Mouse (Mus musculus) liver, adult (tissue): ENCODE results near the gene Mad2l2.

Experiments
- GATA4 ChIP-seq: IDR thresholded peaks from 2 replicates; pipeline ENCODE4 v1.6.1; 2014; ENCODE audit warnings: mild to moderate bottlenecking, low read length; ENCODE audit not compliant: insufficient replicate concordance

Gene Mad2l2

DNA sequence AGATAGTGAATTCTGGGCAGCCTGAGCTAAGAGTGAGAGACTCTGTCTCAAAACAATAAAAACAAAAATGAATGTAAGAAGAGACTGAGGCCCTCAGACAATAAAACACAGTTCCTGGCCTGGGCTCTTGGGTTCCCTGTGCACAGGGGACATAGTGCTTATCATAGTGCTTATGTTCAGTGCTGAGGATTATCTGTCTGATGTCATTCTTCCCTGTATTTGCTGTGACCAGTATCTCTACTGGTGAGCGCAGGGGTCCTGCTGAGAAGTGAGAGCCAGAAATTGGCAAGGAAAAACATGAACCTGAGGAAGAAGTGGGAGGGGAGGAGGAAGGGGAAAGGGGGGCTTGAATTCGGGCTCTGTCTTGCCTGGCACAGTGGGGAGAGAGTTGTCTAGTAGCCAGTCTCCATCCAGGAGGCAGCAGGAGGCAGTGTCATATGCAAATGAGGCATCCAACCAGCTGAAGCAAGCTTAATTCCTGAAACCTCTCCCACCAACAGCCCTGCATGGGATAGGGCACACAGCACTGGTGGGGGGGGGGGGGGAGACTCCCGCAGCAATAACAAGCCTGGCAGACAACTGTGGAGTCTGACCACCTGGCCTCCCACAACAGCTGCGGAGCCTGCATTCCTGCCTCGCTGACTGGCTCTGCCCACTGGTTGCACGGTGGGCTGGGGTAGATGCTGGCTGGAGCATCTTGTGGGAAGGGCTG is 8.0 kb upstream of the Mad2l2 start:
- no peak for TF ChIP-seq GATA4

DNA sequence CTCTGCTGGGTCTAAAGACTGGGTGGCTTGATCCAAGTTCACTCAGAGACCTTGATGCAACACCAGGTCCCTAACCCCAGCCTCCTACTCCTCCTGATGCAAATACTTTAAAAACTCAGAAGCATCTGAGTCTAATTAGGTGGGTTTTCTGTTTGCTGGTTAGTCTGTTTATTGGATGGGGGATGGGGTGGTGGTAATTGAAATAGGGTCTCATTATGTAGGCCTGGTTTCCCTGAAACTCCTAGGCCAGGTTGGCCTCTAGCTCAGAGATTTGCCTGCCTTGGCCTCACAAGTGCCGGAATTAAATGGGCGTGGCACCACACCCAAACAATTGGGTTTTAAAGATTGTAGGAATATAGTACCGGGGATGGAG is 7.5 kb upstream of the Mad2l2 start:
- TF ChIP-seq GATA4, result no peak

DNA sequence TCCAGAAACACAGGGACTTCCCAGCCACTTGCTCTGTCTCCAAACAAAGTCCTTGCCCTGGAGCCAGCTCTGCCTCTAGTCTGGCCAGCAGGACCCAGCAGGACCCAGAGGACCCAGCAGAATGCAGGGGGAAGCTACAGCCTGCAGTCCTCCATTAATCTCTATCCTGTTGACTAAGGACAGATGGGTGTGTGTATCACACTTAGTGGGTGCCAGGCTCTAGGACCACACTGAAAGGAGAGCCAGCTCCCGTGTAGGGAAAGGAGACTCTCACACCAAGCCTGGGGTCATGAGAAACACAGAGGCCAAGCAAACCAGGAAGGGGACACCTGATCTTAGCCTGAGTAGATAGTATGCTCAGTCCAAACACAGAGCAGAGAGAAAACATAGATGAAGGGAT is 1.9 kb upstream of the Mad2l2 start:
- no peak for TF ChIP-seq GATA4

DNA sequence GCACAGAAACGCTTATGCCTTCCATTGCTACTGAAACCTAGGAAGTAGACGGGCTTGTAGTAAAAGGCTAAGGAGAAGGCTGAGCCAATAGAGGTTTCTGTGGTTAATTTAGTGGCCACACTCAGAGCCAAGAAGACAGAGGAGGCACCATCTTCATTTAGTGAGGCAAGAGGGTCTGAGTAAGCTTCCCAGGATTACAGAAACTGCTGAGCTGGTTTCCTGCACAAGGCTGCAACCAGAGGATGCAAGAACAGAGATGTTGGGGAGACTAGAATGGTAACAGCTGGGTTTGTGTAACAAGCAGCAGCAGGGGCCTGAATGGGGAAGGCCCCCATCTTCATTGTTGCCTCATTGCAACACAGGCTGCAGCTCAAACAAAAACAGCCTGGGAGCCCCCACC is 1.5 kb upstream of the Mad2l2 start:
- TF ChIP-seq GATA4, result no peak

DNA sequence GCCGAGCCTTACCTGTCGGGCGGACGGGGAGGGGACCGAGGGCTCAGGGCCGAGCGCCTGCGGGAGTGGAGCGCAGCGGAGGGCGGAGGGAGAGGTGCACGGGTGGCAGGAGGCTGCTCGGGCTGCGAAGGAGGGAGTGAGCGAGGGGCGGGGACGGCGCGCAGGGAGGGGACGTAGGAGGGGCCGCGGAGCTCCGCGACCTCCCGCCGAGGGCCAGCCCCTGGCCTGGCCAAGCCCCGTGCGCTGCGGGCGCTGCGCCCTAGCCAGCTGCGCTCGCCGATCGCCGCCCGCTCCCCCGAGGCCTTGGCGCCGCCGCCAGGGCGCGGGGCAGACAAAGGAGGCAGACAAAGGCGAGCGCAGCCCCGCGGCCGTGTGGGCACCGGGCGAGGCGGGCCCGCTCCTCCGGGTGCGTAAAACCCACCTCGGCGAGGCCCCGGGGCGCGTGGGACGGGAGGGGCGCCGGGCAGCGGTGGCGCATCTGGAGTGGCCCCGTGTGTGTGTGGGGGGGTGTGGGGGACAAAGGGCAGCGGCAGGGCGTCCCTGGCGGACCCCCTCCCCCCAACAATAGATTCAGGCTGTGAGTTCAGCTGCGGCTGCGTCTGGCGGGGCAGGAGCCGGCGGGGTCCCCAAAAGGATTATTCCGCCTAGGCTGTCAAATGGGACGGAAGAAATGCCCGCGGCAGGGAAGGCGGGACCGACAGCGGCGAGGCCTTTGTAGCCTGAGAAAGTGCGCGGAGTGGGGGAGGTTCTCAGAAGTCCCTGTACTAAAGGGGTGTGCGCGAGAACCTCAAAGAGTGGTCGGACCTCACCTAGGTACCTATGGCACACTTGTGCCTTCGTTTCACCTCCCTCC is 603 bp downstream of the Mad2l2 start, which contains the start of gene Draxin:
TSS of gene Draxin (minus strand) at position 138 of the 853 bp plus-strand sequence.
- TF ChIP-seq GATA4, result no peak

DNA sequence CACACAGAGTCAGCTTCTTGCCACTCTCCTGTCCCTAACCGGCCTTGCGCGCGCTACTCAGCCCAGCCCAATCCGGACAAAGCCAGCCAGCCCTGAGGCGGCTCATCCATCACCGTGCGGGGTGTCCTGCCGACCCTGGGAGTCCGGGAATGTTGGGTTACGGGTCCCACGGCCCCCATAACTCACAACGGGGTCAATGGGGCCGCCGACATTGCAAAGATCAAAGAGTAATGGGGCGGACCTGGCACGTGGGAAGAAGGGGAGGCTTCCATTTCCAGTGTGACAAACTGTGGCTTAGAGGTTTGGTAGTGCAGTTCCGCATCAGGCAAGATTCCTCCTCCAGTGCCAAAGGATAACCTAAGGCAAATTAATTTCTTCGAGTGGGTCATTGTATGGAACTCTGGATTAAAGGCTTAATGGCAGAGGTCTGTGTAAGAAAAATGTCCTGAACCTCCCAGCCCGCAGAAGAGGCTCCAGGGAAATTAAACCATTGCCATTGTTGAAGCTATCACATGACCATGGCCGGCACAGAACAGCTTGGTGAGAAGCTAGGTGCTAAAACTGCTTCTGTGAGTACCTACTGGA is 1.4 kb downstream of the Mad2l2 start:
- no peak for TF ChIP-seq GATA4

DNA sequence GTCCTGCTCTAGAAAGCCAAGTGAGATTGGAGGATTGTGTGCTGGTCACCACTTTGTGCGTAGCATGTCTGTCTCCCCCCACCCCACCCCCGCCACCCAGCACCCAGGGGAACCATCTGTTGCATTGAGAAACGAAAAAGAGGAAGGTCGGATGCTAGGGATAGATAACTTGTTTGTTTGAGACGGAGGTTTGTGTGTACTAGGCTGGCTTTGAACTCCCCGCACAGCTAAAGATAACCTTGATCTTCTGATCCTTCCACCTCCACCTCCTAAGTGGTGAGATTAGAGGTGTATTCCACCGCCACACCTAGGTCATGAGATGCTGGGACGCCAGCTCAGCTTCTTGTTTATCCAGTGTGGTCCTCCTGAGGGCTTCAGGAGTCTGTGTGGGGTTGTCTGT is 4.8 kb downstream of the Mad2l2 start:
- no peak for TF ChIP-seq GATA4

DNA sequence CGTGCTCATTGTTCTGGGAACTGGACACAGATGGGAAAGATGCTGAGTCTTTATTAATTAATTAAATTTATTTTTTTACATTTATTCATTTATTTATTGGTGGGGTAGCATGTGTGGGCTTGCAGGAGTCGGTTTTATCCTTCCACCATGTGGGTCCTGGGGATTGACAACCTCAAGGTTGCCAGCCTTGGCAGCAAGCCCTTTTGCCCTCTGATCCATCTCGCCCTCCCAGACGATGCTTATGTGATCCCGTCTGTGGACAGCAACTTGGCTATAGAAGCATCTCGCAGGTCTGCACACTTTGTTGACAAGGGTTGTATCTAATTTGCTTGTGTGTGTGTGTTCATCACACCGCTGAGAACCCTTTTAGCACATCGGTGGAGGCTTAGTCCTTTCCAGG is 7.3 kb downstream of the Mad2l2 start:
- no peak for TF ChIP-seq GATA4

DNA sequence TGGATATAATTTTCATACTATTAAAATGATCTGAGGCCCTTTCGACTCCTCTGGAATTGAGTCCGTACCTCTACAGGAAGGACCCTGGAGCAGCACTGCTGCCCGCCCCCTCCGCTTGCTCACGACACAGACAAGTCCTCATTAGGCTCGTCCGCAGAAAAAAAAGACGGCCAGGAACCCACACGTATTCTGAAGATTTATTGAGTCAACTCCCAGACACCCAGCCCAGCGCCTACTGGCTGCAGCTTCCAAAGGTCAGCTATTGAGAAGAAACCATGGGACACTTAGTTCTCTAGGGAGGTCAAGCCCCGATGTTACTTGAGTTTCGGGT is 9.5 kb downstream of the Mad2l2 start:
- no peak for TF ChIP-seq GATA4

DNA sequence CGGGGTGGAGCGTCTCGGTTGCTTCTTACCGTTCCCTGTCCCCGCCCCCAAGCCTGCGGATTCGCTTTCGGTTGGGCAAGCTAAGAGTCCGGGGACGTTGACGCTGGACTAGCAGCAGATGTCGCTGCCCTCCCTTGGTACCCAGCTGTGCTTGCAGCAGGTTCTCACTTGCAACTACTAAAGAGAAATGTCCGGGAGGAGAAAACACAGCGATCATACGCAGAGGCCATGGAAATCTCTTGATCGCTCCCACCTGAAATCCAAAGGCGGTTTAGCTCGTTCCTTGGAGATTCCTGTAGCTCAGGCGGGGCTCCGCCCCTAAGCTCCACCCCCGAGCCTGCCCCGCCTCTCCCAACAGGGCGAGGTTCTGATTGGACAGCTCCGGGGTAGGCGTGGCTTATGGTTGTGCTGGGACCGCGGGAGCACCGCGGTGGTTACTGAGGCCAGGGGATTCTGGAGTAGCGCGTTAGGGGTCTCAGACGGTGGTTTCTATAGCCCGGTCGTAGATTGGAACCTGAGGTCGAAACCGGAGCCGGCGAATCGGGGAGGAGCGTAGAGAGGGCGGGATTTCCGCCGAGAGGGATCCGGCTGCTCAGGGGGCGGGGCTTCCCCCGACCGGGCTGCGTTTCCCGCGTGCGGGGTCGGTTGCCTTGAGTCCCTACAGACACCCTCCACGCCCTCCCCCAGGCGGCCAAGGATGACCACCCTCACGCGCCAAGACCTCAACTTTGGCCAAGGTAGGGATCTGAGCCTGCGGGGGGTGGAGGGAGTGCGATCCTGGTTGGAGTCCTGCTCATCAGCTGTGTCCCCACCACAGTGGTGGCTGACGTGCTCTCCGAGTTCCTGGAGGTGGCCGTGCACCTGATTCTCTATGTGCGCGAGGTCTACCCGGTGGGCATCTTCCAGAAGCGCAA is 10.2 kb downstream of the Mad2l2 start:
- no peak for TF ChIP-seq GATA4

DNA sequence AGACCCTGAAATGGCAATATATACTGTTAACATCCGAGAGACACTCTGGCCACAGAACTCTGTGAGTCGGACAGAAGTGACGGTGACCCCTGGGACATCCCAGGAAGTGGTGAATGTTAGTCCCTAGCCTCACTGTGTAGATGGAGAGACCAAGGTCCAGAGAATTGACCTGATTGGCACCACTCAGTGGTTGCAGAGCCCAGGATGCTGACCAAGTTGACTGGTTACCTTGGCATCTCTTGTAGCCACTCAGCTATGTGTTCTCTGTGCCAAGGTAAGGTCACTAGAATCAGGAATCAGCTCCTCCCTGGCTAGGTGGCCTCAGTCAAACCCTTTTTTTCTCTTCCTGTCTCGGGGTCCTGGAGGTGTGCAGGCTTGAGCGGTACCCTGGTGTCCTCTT is 13.5 kb downstream of the Mad2l2 start:
- no peak for TF ChIP-seq GATA4

DNA sequence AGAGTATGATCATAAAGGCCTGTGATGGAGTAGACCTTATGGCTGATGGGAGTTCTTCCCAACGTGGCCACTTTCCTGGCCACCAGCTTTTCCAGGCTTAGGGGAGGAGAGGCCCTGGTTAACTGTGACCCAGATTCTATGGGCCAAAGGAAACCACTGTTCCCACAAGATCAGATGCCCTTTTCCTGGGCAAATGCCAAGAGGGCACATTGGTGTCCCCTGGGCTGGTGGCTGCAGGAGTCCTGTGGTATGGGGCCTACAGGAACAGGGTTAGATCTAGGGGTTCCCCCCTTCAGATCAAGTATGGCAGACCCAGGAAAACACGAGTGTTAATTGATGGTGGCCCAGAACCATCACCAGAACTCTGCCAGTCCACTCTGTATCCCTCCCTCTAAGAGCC is 17.5 kb downstream of the Mad2l2 start:
- TF ChIP-seq GATA4, result no peak

DNA sequence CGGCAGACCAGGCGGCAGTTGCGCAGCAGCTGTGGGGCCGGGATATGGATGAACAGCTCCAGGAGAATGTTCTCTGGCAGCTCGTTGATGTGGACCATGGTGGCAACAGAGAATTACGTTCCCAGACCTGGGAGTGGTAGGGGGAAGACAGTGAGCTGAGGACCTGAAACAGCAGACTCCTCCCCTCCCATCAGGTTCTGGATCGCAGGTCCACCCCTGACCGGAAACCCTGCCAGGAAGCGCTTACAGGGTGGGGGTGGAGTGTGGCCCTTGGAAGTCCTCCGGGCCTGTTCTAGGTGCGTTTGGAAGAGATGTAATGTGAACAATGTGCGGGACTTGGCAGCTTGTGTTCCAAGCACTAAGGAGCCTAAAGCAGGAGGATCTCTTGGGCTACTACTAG is 19.4 kb downstream of the Mad2l2 start:
- TF ChIP-seq GATA4, result no peak

DNA sequence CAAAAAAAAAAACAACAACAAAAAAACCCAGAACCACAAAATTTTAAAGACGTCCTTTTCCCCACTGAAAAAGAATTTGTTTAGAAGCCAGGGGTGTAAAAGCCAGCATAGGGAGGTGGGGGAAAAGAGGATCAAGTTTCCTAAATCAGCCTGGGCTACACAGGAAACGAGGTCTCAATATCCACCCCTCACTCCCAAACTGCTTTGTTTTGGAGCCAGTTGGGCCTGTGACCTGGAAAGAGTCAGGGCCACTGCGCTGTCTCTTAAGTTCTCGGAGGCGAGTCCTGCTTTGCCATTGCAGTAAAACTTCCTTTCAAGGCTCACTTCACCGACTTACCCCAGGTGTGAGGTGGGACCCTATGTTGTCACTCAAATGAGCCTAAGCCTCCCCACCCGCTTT is 20.1 kb downstream of the Mad2l2 start:
- no peak for TF ChIP-seq GATA4

DNA sequence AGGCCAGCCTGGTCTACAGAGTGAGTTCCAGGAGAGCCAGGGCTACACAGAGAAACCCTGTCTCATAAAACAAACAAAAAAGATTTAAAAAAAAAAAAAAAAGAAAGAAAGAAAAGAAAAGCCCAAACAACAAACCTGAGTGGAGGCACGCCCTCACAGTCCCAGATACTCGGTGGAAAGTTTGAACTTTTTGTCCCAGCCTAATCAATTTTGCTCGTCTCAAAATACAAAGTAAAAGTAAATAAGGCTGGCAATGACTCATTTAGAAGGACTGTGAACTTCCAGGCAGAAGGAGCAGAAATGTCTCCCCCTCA is 20.7 kb downstream of the Mad2l2 start:
- TF ChIP-seq GATA4, result no peak
